Mouse (Mus musculus): ENCODE data around the gene Bhmt2.

DNA sequence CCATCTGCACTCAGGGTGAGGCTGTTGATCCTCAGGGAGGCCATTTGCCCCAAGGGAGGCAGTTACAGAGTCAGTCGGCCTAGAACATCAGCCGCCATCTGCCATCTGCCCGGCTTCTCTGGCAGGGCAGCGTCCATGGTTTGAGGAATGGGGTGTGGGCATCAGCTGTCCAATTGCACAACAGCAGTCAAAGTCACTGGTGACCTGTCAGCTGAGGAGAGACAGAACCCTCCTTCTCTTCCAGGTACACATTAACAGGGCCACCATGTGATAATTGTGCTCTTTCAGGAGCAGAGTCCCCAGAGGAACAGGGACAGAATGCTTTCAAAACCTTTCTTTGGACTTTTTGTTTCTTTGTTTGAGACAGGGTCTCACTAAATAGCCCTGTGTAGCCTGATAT lies 1.7 kb downstream of the Bhmt2 start:
- TF ChIP-seq CTCF (IDR thresholded peaks at IDR 0.05; ENCODE audit: low read depth) (no peak), EP300 (IDR thresholded peaks at IDR 0.05; ENCODE audit: low read depth) (peak; percentile 68)

All from liver, postnatal 0 days (tissue).